Mouse (Mus musculus) T-helper 17 cell (primary cell): Measurements from ENCODE around the gene Dmap1.

Experiments
- in situ Hi-C, 2 experiments: fragments of 300-600 bp; cut with MboI, MseI; formaldehyde crosslinking; loops; 1 replicate in 1 of 2; 2 replicates in 1 of 2; pipeline ENCODE4 v1.15.1; 2025; ENCODE audit warnings: high pct_unique_total_duplicates in 2 of 2

The Dmap1 gene

DNA sequence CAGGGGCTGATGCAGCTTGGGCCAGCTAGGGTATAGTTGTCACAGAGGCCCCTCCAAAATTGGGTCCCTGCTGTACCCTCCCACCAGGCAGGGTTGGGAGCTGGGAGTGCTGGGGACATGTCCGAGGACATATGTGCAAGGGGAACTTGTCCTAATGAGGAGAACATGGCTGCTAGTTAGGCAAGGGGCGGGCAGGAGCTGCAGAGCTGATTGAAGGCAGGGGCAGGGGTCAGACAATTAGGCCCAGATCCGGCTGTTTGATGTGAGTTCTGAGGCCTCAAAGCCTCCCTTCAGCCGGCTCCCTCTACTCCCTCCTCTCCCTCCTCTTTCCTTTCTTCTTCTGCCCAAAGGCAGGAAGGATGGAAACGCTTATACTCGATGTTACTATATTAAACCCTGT lies 25.1 kb downstream of the Dmap1 start:
- in situ Hi-C loops, result no loop called here

DNA sequence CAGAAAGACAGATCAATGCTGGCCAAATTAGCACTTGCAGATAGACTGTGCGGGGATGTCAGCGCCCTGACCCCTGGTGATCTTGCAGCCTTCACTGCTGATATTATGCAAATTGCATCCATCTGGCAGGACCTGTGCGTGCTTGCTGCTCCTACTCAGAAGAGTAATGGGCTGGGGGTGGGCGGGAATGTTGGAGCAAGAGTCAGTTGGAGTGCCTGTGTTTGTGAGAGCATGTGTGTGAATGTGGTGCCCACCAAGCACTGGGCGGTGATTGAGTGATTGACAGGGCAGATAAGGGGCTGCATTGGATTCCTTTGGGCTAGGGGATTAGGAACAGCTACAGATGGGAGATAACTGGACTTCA lies 26.6 kb downstream of the Dmap1 start:
- in situ Hi-C loops, result no loop called here

DNA sequence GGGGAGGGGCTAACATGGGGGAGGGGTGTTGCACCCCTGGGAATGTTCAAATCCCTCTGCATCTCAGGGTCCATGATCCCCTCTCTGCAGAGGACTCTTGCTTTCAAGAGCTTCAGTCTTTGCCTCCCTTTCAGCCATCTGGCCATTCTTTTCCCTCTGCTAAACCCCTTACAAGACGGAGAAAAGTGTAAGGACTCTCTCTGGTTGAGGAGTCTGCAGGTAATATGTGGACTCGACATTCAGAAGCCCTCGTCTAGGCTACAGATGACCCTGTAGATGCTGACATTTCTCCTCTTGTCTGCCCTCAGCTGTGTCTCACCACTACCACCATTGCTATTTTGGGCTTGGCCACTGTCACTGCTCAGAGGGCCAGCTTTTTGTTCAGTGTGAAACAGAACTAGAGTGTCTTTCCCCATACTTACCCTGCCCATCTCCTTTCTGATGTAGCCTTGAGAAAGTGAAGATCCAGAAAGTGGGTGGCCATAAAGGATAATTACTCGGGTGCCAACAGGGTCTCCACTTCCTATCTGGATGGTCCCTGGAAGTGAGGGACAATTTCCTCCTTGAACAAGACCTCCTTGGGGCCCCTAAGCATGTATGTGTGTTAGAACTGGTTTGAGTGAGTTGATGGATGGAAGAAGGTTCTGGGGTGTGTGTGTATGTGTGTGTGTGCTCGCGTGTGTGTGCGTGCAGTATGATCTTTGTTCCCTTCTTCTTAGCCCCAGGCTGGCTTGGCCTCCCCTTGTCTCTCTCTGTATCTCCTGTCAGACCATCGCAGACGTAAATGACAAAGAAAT lies 27.2 kb downstream of the Dmap1 start:
- in situ Hi-C loops, result no loop called here

DNA sequence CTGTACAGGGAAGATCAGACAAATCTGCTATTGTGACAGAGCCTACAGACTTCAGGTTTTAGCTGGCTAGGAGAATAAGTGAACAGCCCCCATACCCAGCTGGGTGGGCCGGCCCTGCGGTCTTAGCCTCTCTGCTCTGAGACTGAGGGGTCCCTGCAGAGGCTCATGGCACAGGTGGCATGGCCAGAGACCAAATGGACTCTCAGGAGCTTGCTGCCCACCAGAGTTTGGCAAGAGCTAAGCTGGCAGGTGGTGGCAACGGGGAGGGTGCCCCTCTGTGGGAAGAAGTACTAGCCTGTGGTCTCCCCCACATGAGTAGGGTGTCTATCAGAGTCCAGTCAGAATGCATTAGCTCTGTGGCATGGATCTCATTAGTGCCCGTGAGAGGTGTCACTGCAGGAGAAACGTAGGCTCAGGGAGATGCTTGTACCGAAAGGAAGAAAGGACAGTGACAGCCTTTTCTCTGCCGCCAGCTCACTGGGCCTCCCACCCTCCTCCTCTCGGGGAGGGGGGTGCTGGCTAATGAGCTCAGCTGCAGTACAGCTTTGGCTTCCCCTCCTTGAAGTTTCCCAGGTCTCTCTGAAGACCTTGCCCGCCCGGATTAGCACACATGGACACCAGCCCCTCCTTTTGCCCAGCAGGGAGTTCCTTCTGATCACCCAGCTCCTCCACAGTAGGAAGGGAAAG lies 27.9 kb downstream of the Dmap1 start:
- in situ Hi-C loops, result no loop called here

DNA sequence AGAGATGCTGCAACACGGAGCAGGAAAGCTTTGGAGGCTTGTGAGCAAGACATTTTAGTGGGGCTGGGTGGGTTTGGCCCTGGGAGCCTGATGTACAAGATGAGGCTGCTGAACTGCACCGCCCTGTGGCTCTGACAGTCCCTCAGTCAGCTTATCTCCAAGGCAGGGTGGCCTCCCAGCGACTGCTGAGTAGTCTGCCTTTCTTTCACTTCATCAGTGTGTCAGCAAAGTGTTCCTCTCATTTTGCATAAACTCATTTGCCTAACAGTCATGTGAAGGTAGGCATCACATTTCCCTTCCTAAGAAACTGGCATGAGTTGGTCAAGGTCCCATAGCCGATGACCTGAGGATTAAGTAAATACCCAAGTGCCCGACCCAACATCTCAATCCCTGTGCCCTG lies 29.3 kb downstream of the Dmap1 start:
- in situ Hi-C loops, result no loop called here

- in situ Hi-C loops, result no loop called here
Observed at GRCm38 (mm10) chr4:117651626-117652101, 30.4 kb downstream of the Dmap1 start.

DNA sequence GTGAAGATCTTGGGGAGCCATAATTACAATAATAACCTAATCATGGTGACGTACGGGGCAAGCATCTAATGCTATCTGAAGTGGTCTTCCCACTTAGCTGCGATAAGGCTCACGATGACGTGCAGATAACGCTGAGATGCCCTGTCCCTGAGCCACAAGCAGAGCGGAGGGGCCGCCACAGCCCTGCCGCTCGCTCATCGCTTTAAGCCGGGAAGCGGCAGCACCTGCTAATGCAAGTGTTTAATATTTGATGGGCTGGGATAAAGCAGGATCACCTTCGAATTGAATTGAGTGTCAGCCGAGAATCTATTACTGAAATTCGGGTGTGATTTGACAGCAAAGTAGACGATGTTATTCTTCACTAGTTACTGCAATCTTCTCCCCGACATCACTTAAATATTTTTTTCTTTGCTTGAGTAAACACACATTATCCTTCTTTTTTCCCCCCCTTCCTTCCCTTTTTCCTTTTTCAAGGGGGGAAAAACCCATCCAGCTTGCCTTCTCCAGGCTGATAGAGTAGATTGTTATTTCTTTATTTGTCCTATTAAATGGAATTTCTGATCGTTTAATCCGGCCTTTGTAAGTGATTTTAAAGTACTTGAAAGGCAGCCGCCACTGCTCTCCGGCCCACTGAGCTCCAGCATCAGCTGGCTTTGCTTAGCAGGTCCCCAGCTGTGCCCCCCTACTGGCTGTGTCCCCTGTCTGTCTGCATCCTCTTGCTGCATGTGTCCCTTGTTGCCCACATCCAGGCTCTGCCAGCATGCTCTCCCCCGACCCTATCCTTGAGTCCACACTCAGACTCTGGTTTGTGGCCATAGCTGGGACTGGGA lies 34.9 kb downstream of the Dmap1 start:
- in situ Hi-C loops, result no loop called here

DNA sequence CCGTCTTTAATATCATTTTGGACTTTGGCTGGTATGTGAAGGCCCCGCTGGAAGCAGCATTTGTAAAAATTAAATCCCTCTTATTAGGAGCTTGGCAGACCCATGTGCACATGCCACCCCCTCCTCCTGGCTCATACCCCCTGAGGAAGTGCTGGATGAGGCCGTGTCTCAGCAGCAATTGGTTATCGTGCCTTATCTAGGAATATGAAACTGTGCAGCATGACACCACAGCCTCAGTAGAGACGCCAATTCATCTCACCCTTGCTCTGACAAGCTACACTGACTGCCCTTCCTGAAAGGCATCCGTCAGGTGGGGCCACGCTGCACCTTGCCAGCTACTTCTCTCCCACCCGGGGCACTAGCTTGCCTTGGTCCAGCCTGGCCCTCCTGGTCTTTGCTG lies 35.6 kb downstream of the Dmap1 start:
- in situ Hi-C loops, result no loop called here

GRCm38 (mm10) chr4:117645859-117646258 lies 36.2 kb downstream of the Dmap1 start:
- in situ Hi-C loops, result no loop called here

- in situ Hi-C loops, result no loop called here
Observed at GRCm38 (mm10) chr4:117645031-117645435, 37.0 kb downstream of the Dmap1 start.

- in situ Hi-C loops, result no loop called here
Observed at GRCm38 (mm10) chr4:117641804-117642203, 40.3 kb downstream of the Dmap1 start.

DNA sequence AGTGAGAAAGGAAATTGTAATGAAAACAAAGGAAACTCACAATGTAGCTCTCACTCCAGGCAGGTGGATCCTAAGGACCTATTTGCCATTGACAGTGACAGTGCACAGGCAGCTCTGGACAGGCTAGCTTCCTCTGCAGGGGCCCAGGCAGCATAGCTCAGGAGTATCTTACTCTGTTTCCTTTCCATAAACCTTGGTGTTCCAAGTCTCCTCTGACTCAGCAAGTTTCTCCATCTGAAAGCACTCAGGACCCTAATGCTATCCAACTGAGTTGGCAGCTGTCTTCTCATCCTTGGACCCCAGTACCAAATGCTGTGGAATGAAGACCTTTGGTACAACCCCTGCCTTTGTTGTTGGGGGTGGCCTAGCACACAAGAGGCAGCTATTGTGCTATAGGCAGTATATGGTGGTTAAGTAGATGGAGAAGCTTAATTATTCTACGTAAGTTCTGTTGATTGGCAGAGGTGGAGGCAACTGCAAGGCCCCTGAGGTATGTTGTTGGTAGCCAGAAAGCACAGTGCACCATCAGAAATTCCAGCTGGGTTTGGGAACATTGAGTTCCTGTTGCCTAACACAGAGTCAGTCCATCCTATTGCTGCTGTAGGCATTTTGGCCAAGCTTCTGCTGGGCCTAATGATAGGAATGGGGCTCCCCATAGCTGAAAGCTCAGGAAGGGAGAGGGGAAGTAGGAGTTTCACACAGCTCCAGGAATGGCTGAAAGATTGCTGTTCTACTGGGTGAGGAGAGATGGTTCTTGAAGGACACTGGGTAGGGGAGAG lies 41.0 kb downstream of the Dmap1 start:
- in situ Hi-C loops, result no loop called here

GRCm38 (mm10) chr4:117636891-117637613 lies 45.0 kb downstream of the Dmap1 start:
- in situ Hi-C loops, result loop anchor here in 1 of 2 experiments (10.0 kb wide), 1 partner anchor 888 kb away; the partner anchor contains the start of gene 2610528J11Rik

DNA sequence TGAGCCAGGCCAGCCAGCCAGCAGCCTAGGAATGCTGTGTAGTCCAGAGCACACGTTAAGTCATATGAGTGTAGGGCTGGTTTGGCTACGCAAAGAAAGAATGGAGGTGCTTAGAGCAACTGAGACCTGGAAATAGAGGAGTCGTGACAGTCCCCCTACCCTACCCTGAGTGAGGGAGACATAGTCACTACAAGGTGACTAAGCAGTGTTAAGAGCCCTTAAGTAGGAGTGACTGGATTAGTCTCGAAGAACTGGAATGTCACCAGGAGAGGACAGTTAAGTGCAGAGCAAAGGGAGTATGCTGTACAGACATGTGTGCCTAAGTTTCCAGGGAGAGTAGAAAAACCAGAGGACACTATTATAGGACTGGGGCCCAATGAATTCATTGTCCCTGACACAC lies 45.9 kb downstream of the Dmap1 start:
- in situ Hi-C loops, result loop anchor here in 1 of 2 experiments (10.0 kb wide), 1 partner anchor 889 kb away; the partner anchor contains the start of gene 2610528J11Rik

GRCm38 (mm10) chr4:117634642-117635041 lies 47.4 kb downstream of the Dmap1 start:
- in situ Hi-C loops, result loop anchor here in 1 of 2 experiments (10.0 kb wide), 1 partner anchor 890 kb away; the partner anchor contains the start of gene 2610528J11Rik

DNA sequence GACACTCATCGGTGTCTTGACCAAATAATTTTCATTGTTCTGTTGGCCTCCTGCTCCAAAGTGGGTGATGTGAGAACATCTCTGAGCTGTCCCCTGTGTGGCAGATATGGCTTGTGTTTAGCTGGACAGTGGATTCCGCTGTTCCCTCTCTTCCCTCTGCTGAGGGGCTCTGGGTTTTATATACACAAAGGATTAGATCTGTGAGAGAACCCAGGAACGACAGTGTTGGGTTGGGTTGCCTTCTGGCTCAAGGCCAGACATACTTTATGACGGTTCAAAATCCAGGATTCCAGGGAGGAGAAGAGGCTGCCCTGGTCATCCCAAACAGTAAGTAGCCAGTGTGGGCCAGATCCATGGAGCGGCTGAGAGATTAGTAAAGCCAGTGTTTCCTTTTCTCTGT lies 48.5 kb downstream of the Dmap1 start:
- in situ Hi-C loops, result loop anchor here in 1 of 2 experiments (10.0 kb wide), 1 partner anchor 891 kb away; the partner anchor contains the start of gene 2610528J11Rik

DNA sequence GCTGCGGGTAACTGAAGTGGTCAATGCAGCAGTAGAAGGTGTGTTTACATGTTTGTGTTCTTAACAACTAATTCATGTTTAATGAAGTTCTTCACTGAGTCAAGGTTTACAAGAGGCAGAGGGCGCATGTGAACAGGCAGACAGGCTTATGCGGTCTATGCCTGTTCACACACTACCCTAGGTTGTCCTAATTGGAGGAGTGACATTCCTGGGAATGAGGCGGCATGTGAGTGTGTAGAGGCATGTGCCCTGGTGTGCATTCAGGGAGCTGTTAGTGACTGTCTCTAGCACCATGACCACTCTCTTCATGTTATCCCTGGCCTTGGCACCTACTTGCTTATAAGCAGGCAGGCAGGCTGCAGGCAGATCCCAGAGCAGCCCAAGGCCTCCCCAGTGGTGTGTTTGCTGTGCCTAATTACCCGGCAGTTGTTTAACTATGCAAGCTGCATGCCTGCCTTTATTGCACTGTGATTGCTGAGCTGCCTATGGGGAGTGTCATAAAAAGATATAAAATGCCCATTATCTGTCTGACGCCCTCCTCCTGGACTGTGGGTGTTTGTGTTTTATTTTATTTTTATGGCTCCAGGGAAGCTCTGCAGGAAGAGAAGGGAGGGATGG lies 51.9 kb downstream of the Dmap1 start:
- in situ Hi-C loops, result loop anchor here in 1 of 2 experiments (10.0 kb wide), 1 partner anchor 895 kb away; the partner anchor contains the start of gene 2610528J11Rik

DNA sequence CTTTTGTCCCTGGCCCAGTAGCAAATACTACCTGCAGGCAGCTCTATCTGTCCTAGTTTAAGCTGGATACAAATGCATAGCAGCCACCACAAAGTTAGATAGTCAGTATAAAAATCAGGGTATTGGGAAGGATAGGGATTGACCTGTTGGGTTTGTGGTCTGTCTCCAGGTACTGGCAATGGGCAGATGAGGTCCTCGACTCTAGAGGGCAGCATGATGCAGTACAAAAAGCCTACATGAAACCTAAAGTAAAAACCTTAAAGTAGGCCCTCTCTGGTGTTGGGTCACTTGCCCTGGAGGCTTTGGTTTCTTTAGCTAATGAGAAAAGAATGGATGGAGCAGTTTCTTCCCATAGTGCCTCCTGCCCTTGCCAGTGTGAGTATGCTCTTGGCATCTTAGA lies 53.6 kb downstream of the Dmap1 start:
- in situ Hi-C loops, result no loop called here
